Mouse (Mus musculus) cerebellum, adult 2 months (tissue): ENCODE results near the gene Gm21974. TPM values are rescaled to one million over a fixed set of nuclear protein-coding genes. Genes with fewer than 3 reads are reported as not detected.

Experiments used
- DNase-seq, 2 experiments: peaks; one replicate each; pipeline ENCODE4 v3.0.0; 2021
- H3K27ac ChIP-seq: fragments of 200-500 bp; 2 replicates; pipeline ENCODE4 v1.5.1; 2012; ENCODE audit warnings: low read length, control low read depth, inconsistent platforms; ENCODE audit not compliant: insufficient read depth
- H3K27me3 ChIP-seq: fragments of 200-500 bp; 2 replicates; pipeline ENCODE4 v1.6.1; 2012; ENCODE audit warnings: inconsistent platforms, mild to moderate bottlenecking, low read length, moderate library complexity; ENCODE audit not compliant: control insufficient read depth, insufficient read depth
- H3K4me1 ChIP-seq: fragments of 200-500 bp; 2 replicates; pipeline ENCODE4 v1.6.1; 2011; ENCODE audit warnings: low read length; ENCODE audit not compliant: control insufficient read depth, insufficient read depth
- H3K4me3 ChIP-seq: fragments of 200-500 bp; replicated peaks from 2 replicates; pipeline ENCODE3; 2011; ENCODE audit warnings: mild to moderate bottlenecking, low read depth, low read length, control low read depth; ENCODE audit not compliant: insufficient read depth
- CTCF ChIP-seq: fragments of 200-500 bp; IDR thresholded peaks from 2 replicates; pipeline ENCODE4 v1.5.1; 2011; ENCODE audit warnings: low read depth, mild to moderate bottlenecking, control low read depth, low read length, moderate library complexity, borderline replicate concordance; ENCODE audit not compliant: insufficient read depth
- POLR2A ChIP-seq: fragments of 200-500 bp; IDR thresholded peaks from 2 replicates; pipeline ENCODE4 v1.6.1; 2011; ENCODE audit warnings: low read length, control low read depth, borderline replicate concordance; ENCODE audit not compliant: insufficient read depth
- WGBS: fragments of 180-500 bp; shearing (Covaris S2); methylation state at CpG from one replicate; pipeline ENCODE4 v1.1.7; 2018; 5-methylcytosine and 5-hydroxymethylcytosine counted together
- polyA plus RNA-seq: library from polyadenylated mRNA; depleted of rRNA; stranded (reverse); fragments of >200 nt; gene quantifications from 2 replicates; pipeline ENCODE4 v1.2.3, GENCODE M21; 2012

The Gm21974 gene
- polyA plus RNA-seq, 1 experiment = not detected

DNA sequence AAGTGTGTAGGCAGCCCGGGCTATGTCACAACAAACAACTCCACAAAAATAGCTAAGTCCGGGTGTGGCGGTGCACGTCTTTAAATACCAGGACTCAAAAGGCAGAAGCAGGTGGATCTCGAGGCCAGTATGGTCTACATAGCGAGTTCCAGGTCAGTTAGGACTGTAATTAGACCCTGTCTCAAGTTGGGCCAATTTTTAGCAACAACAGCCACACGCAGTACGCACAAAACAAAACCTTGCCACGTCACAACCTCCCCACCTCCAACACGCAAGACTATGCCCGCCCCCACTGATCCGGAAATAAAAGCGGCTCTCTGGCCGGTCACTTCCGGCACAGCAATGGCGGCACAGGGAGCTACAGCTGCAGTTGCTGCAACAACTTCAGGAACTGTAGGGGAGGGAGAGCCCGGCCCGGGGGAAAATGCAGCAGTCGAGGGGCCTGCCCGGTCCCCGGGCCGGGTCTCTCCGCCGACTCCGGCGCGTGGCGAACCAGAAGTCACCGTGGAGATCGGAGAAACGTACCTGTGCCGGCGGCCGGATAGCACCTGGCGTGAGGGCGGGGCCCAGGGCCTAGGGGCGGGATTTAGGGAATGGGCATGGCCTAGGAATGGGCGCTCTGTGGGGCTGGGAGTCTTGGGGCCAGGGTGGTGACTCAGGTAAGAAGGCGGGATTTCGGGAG is 17.1 kb upstream of the Gm21974 start, which contains the start of gene Kat8:
TSS of gene Kat8 (plus strand) at position 327 of the 682 bp plus-strand sequence.
- WGBS = 2% methylated on average over 40 of the region's 40 CpGs
- peak within 1 kb of the TSS; percentile 97 for H3K27ac ChIP-seq
- H3K4me3 ChIP-seq = peak within 1 kb of the TSS; percentile 90
- TF ChIP-seq CTCF = no peak
- TF ChIP-seq POLR2A = peak; percentile 86; the same call in 1 of the 2 replicates
- H3K27me3 ChIP-seq = no peaks in the 10 kb centered on the region
- H3K4me1 ChIP-seq = no peaks in the 10 kb centered on the region
- peak; percentile 89 to 91 for DNase-seq

DNA sequence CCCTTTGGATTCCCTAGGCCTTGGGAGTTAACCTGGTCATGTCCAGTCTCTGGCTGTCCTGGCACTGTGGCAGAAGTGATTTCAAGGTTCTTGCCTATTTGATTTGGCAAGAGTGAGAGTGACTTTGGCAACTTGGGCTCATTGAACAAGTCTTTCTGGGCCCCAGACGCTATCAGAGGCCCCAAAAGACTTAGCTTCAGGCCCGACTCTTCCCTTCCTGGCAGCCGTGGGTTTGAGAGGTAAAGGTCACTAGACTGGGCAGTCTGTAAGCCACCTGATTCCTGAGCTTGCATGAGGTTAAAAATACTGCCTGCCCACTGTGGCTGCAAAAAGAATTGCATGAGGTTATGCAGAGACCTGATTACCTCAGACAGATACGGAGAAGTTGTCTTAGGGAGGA is 13.4 kb upstream of the Gm21974 start:
- WGBS = 88% methylated on average over 4 of the region's 4 CpGs
- H3K4me1 ChIP-seq = peaks cover 6% of the 10 kb centered on the region; the same call in 1 of the 2 replicates
- TF ChIP-seq POLR2A (no peak), CTCF (no peak)
- H3K27ac ChIP-seq = no peak overlapping the region
- no peak overlapping the region for H3K4me3 ChIP-seq
- no peaks in the 10 kb centered on the region for H3K27me3 ChIP-seq
- DNase-seq = no peak

DNA sequence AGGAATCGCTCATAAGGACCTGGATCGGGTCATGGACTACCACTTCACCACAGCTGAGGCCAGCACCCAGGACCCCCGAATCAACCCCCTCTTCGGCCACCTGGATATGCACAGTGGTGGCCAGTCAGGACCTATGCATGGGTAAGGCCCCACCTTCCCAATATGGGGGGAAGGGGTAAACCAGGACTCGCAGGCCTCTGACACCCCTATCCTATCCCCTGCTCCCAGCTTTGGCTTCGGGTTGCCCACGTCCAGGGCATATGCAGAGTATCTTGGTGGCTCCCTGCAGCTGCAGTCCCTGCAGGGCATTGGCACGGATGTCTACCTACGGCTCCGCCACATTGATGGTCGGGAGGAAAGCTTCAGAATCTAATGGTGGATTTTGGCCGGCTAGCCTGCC is 12.7 kb upstream of the Gm21974 start:
- DNase-seq = no peak
- Histone ChIP-seq H3K4me1 (peaks cover 6% of the 10 kb centered on the region; the same call in 1 of the 2 replicates), H3K27me3 (no peaks in the 10 kb centered on the region), H3K4me3 (no peak overlapping the region), H3K27ac (no peak overlapping the region)
- TF ChIP-seq POLR2A = no peak
- no peak for TF ChIP-seq CTCF
- 91% methylated on average over 12 of the region's 12 CpGs for WGBS

DNA sequence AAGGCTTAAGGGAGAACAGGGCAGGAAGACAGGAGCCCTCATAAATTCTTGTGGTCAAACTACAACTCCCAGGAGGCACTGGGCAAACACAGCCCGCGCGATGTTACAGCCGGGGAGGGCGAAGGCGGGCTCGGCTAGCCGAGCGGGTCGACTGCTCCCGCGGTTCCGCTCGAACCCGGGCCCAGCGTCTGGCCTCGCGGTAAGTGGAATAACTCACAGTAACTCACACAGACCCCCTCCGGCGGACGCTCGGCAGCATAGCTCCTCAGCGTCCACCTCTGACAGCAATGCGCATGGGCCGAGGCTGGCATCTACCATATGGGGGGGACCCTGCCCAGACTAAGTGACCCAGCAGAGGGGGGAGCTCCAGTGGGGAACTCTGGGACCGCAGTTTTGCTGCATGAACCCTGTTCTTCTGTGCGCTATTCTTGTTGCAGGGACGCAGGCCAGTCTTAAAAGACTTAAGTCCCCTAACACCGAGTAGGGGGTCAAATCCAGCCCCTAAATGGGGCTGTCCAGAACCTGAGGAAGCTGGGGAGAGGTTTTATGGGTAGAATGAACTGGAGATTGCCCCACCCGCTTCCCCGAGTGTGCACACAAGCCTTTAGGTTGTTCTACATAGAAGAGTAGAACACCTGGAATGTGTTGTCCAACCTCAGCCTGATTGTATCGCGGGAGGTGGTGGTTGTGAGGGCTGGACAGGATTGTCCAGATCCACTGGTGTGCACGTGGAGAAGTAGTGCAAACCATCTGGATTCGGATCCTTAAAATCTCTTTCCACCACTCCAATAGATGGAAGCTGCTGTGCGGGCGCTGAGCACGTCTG is 8.9 kb upstream of the Gm21974 start, which contains the start of gene Bckdk:
TSS of gene Bckdk (plus strand) at position 112 of the 826 bp plus-strand sequence.
- peak within 1 kb of the TSS; percentile 79 for H3K27ac ChIP-seq
- peak; percentile 86; the same call in 1 of the 2 replicates for TF ChIP-seq POLR2A
- TF ChIP-seq CTCF = no peak
- peaks cover 6% of the 10 kb centered on the region; the same call in 1 of the 2 replicates for H3K4me1 ChIP-seq
- 6% methylated on average over 38 of the region's 38 CpGs for WGBS
- peak; percentile 82 to 83 for DNase-seq
- no peaks in the 10 kb centered on the region for H3K27me3 ChIP-seq
- H3K4me3 ChIP-seq = peak within 1 kb of the TSS; percentile 84

- no peaks in the 10 kb centered on the region for H3K27me3 ChIP-seq
- no peak overlapping the region for H3K4me3 ChIP-seq
- DNase-seq = no peak
- no peak overlapping the region for H3K27ac ChIP-seq
- H3K4me1 ChIP-seq = peaks cover 6% of the 10 kb centered on the region; the same call in 1 of the 2 replicates
- TF ChIP-seq POLR2A (no peak), CTCF (no peak)
- WGBS = 75% methylated on average over 2 of the region's 2 CpGs
Observed at GRCm38 (mm10) chr7:127901772-127902171, 6.5 kb upstream of the Gm21974 start.

DNA sequence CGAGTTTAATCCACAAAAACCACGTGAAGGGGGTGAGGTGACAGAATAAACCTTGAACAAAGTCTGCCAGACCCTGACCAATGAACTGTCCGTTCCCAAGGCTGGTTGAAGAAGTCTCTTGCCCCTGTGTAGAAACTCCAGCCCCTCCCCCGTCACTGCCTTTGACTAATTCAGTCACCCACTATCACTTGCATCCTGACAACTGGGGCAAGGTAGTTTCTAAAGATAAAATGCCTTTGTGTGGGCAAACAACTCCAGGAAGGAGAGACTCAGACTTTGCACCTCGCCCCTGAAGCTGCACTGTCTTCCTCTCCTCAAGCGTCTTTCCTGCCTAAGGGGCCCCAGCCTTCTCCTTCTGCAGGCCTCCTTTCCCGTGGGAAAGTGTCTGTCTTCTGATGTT is 4.7 kb upstream of the Gm21974 start:
- Histone ChIP-seq H3K27me3 (no peaks in the 10 kb centered on the region), H3K4me3 (no peak overlapping the region), H3K4me1 (peaks cover 3% of the 10 kb centered on the region; the same call in 1 of the 2 replicates), H3K27ac (no peak overlapping the region)
- no peak for TF ChIP-seq POLR2A
- TF ChIP-seq CTCF = no peak
- no peak for DNase-seq
- 42% methylated on average over 7 of the region's 7 CpGs for WGBS

DNA sequence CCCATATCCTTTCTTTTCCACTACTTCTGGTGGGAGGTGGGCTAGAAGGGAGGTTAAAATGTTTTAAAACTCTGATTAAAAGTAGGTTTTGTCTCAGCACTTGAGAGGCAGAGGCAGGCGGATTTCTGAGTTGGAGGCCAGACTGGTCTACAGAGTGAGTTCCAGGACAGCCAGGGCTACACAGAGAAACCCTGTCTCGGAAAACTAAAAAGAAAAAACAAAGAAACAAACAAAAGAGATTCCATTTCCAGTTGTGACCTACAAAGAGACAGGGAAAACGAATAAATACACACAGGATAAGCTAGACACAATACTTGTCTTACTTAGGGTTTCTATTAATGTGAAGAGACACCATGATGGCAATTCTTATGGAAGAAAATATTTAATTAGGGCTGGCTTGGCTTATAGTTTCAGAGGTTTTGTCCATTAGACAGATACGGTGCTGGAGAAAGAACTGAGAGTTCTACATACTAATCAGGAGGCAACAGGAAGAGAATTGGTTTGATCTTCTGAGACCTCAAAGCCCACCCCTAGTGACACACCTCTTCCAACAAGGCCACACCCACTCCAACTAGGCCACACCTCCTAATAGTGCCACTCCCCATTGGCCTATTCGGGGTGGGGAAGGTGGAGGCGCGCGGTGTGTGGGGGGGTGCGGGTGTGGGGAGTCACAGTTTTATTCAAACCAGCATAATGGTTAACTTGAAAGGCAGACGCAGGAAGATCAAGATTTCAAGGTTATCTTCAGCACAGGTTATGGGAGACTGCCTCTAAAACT is 3.1 kb upstream of the Gm21974 start:
- WGBS = 33% methylated on average over 10 of the region's 10 CpGs
- no peak for DNase-seq
- H3K27ac ChIP-seq = no peak overlapping the region
- TF ChIP-seq CTCF (no peak), POLR2A (no peak)
- peaks cover 4% of the 10 kb centered on the region; the same call in 1 of the 2 replicates for H3K4me1 ChIP-seq
- no peaks in the 10 kb centered on the region for H3K27me3 ChIP-seq
- no peak overlapping the region for H3K4me3 ChIP-seq
